Mouse (Mus musculus) midbrain, embryonic 14.5 days (tissue): Measurements from ENCODE around the gene Tas2r135. TPM values are rescaled to one million over a fixed set of nuclear protein-coding genes. Genes with fewer than 3 reads are reported as not detected.

Experiments used
- ATAC-seq: fragments of 200-750 bp; cut with Nextera tagmentation; 2 replicates; pipeline ENCODE4 v1.8.0; 2017; ENCODE audit warnings: moderate number of reproducible peaks, moderate library complexity; ENCODE audit not compliant: low FRiP score, low TSS enrichment
- DNase-seq: peaks from one replicate; pipeline ENCODE4 v3.0.0-alpha.2; 2015
- H3K27ac ChIP-seq: fragments of 300-500 bp; sonication (generic); replicated peaks from 2 replicates; pipeline ENCODE4 v1.5.1; 2014; ENCODE audit warnings: mild to moderate bottlenecking, low read depth, low read length, moderate library complexity
- H3K27me3 ChIP-seq: fragments of 300-500 bp; sonication (generic); 2 replicates; pipeline ENCODE4 v1.6.1; 2014; ENCODE audit warnings: low read length, control low read depth, mixed read lengths; ENCODE audit not compliant: control insufficient read depth, insufficient read depth
- H3K36me3 ChIP-seq: fragments of 300-500 bp; sonication (generic); 2 replicates; pipeline ENCODE4 v1.6.1; 2014; ENCODE audit warnings: low read length, control low read depth; ENCODE audit not compliant: control insufficient read depth, insufficient read depth
- H3K4me1 ChIP-seq: fragments of 300-500 bp; sonication (generic); 2 replicates; pipeline ENCODE4 v1.6.1; 2014; ENCODE audit warnings: mild to moderate bottlenecking, antibody characterized with exemption, low read length, control low read depth; ENCODE audit not compliant: control insufficient read depth, insufficient read depth
- H3K4me2 ChIP-seq: fragments of 300-500 bp; sonication (generic); 2 replicates; pipeline ENCODE4 v1.6.1; 2014; ENCODE audit warnings: mild to moderate bottlenecking, low read length, moderate library complexity
- H3K4me3 ChIP-seq: fragments of 300-500 bp; sonication (generic); replicated peaks from 2 replicates; pipeline ENCODE4 v1.5.1; 2014; ENCODE audit warnings: low read depth, low read length
- H3K9ac ChIP-seq: fragments of 300-500 bp; sonication (generic); replicated peaks from 2 replicates; pipeline ENCODE4 v1.6.1; 2014; ENCODE audit warnings: mild to moderate bottlenecking, low read length, moderate library complexity
- H3K9me3 ChIP-seq: fragments of 300-500 bp; sonication (generic); 2 replicates; pipeline ENCODE4 v1.6.1; 2016; ENCODE audit warnings: low read length, control low read depth, mixed read lengths; ENCODE audit not compliant: control insufficient read depth
- WGBS: fragments of 180-500 bp; shearing (Covaris S2); extraction: QIAGEN DNeasy Blood & Tissue Kit; methylation state at CpG from one replicate; pipeline ENCODE4 v1.1.7; 2014; 5-methylcytosine and 5-hydroxymethylcytosine counted together
- polyA plus RNA-seq: library from polyadenylated mRNA; unstranded; fragments of >200 nt; fragmentation: Nextera tagmentation; extraction: Ambion mirVana; gene quantifications from 2 replicates; pipeline ENCODE4 v1.2.1, GENCODE M21; 2014

The Tas2r135 gene
- polyA plus RNA-seq, 1 experiment from 2014 or later: not detected

DNA sequence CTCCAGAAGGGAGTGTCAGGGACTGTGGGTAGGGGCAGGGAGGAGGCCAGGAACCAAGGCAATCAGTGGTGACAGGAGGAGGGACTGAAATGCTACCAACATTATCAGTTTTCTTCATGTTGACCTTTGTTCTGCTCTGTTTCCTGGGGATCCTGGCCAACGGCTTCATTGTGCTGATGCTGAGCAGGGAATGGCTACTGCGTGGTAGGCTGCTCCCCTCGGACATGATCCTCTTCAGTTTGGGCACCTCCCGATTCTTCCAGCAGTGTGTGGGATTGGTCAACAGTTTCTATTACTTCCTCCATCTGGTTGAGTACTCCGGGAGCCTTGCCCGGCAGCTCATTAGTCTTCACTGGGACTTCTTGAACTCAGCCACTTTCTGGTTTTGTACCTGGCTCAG is 29.2 kb downstream of the Tas2r135 start, which contains the start of gene Tas2r126:
Tas2r126 (plus strand) TSS at position 90 of the 400 bp plus-strand sequence.
- ATAC-seq (no peak), DNase-seq (no peak)
- no peaks in the 10 kb centered on the region for H3K4me1 ChIP-seq
- no peak within 1 kb of the TSS for H3K4me3 ChIP-seq
- H3K27ac ChIP-seq: no peak within 1 kb of the TSS
- H3K36me3 ChIP-seq: no peaks in the 10 kb centered on the region
- no peak within 1 kb of the TSS for H3K4me2 ChIP-seq
- H3K9ac ChIP-seq: no peak within 1 kb of the TSS
- H3K27me3 ChIP-seq: no peaks in the 10 kb centered on the region
- no peaks in the 10 kb centered on the region for H3K9me3 ChIP-seq
- 80% methylated on average over 6 of the region's 6 CpGs for WGBS

DNA sequence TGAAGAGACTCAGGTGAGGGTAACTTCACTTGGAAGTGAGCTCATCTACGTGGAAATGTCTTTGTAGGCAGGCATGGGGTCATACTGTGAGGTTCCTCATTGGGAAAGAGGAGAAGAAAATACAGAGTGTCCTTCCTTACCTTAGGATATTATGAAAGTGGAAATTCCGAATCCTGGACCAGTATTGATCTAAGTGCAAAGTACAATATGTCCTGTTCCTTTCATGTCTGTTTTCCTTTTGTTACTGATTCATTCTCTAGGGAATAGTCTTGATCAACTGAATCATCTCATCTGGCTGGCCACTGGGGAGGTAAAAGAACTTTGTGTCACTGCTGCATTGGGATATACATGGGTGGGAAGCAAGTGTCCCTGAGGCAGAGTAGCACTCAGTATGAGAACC is 30.3 kb downstream of the Tas2r135 start:
- H3K9ac ChIP-seq: no peak overlapping the region
- no peak overlapping the region for H3K4me3 ChIP-seq
- 64% methylated on average over 2 of the region's 2 CpGs for WGBS
- H3K4me2 ChIP-seq: no peak overlapping the region
- no peaks in the 10 kb centered on the region for H3K27me3 ChIP-seq
- no peaks in the 10 kb centered on the region for H3K9me3 ChIP-seq
- no peak for DNase-seq
- H3K27ac ChIP-seq: no peak overlapping the region
- H3K4me1 ChIP-seq: no peaks in the 10 kb centered on the region
- no peak for ATAC-seq
- H3K36me3 ChIP-seq: no peaks in the 10 kb centered on the region

DNA sequence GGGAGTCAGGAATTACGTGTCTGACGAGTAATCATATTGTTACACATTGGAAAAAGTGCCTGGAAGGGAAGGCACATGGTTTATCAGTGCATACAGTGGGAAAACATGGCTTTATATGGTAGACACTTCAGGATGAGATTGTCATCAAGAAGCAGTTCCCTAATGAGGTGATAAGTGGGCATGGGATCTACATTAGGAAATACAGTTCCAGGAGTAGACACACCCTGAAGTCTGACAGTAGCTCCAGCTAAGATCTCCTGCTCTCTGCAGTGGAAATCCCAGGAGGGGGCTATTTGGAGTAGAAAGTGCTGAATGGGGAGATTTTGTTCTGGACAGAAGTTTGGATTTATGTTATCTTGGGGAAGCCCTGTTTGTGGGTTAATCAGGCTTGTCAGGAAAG is 36.2 kb downstream of the Tas2r135 start:
- ATAC-seq: no peak

DNA sequence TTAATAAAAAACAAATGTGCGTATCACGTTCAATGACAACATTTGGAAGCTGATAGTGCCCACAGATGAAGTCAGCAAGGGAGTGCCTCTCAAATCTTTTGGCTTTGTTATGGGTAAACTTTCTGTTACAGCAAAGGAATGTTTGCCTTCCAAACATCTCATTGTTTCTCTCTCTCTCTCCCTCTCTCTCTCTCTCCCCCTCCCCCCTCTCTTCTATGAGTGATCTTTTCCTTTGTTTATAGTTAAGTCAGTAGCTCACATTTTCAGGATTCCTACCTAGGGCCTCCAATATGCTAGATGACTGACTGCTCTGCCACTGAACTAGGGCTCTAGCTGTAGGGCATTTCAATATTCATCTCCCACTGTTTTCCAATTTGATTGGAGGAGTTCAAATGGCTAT is 39.3 kb downstream of the Tas2r135 start:
- H3K4me1 ChIP-seq: no peaks in the 10 kb centered on the region
- no peaks in the 10 kb centered on the region for H3K36me3 ChIP-seq
- no peaks in the 10 kb centered on the region for H3K9me3 ChIP-seq
- WGBS: 89% methylated on average over 2 of the region's 2 CpGs
- H3K27me3 ChIP-seq: no peaks in the 10 kb centered on the region
- H3K9ac ChIP-seq: no peak overlapping the region
- no peak overlapping the region for H3K27ac ChIP-seq
- no peak overlapping the region for H3K4me2 ChIP-seq
- ATAC-seq: no peak
- no peak overlapping the region for H3K4me3 ChIP-seq
- DNase-seq: no peak

More for the DNA sequence above, 36.2 kb downstream of the Tas2r135 start:
- Histone ChIP-seq H3K36me3 (no peaks in the 10 kb centered on the region), H3K9ac (no peak overlapping the region), H3K9me3 (no peaks in the 10 kb centered on the region), H3K27ac (no peak overlapping the region), H3K4me3 (no peak overlapping the region), H3K4me1 (no peaks in the 10 kb centered on the region), H3K27me3 (no peaks in the 10 kb centered on the region), H3K4me2 (no peak overlapping the region)
- WGBS: 81% methylated on average over 2 of the region's 2 CpGs
- DNase-seq: no peak

DNA sequence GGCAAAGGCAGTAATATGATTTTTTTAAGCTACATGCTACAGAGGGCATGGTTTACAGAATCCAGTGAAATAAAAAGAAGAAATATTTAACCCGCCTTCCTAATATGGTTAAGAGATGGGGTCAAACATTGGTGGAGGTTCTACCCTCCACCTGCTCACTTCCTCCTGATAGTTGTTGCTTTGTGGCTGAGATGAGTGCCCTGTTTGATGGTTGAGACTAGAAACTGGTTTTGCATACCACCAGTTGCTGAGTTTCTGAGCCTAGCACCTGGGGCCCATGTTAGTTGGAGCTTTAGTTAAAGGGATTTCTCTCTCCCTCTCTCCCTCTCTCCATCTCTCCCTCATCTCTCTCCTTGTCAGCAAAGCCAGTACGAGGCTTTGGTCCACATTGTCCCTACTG is 42.1 kb downstream of the Tas2r135 start:
- H3K9me3 ChIP-seq: no peaks in the 10 kb centered on the region
- H3K27ac ChIP-seq: no peak overlapping the region
- DNase-seq (no peak), ATAC-seq (no peak)
- no peak overlapping the region for H3K9ac ChIP-seq
- 81% methylated on average over 2 of the region's 2 CpGs for WGBS
- H3K4me3 ChIP-seq: no peak overlapping the region
- no peaks in the 10 kb centered on the region for H3K36me3 ChIP-seq
- no peak overlapping the region for H3K4me2 ChIP-seq
- no peaks in the 10 kb centered on the region for H3K27me3 ChIP-seq
- H3K4me1 ChIP-seq: no peaks in the 10 kb centered on the region

Other genes with a start within 250 kb of the Tas2r135 start
- not detected in 2 replicates for gene Tas2r144, start 190.1 kb upstream of the Tas2r135 start, polyA plus RNA-seq
- gene Gstk1, start 159.5 kb upstream of the Tas2r135 start, polyA plus RNA-seq: 8.4 and 10.2 TPM in 2 replicates
- 0.18 TPM in 1 of 2 replicates, not detected in the other for gene Tmem139, start 143.5 kb upstream of the Tas2r135 start, polyA plus RNA-seq
- gene Casp2, start 140.4 kb upstream of the Tas2r135 start, polyA plus RNA-seq: 41.9 and 51.0 TPM in 2 replicates
- gene Clcn1, start 118.7 kb upstream of the Tas2r135 start, polyA plus RNA-seq: 2.8 and 3.4 TPM in 2 replicates
- 4.6 and 6.2 TPM in 2 replicates for gene Fam131b, start 80.8 kb upstream of the Tas2r135 start, polyA plus RNA-seq
- gene Zyx, start 55.8 kb upstream of the Tas2r135 start, polyA plus RNA-seq: 42.1 and 55.7 TPM in 2 replicates
- gene Epha1, start 32.2 kb upstream of the Tas2r135 start, polyA plus RNA-seq: 0.09 and 0.14 TPM in 2 replicates
- not detected in 2 replicates for gene Tas2r143, start 5.2 kb upstream of the Tas2r135 start, polyA plus RNA-seq
- not detected in 2 replicates for gene Tas2r126, start 29.1 kb downstream of the Tas2r135 start, polyA plus RNA-seq
- not detected in 2 replicates for gene Olfr458, start 59.8 kb downstream of the Tas2r135 start, polyA plus RNA-seq
- gene Olfr457, start 70.9 kb downstream of the Tas2r135 start, polyA plus RNA-seq: 0.20 TPM in 1 of 2 replicates, not detected in the other
- not detected in 2 replicates for gene Olfr456, start 81.8 kb downstream of the Tas2r135 start, polyA plus RNA-seq
- not detected in 2 replicates for gene Olfr455, start 142.2 kb downstream of the Tas2r135 start, polyA plus RNA-seq
- not detected in 2 replicates for gene Tcaf3, start 192.3 kb downstream of the Tas2r135 start, polyA plus RNA-seq
- gene Tcaf2, start 239.8 kb downstream of the Tas2r135 start, polyA plus RNA-seq: 0.46 and 0.93 TPM in 2 replicates